Mouse (Mus musculus) small intestine, adult 2 months (tissue): ENCODE measurements at regions not wholly inside any gene's neighbourhood (a gene's known extent, or its start where the extent isn't known, plus 50 kb on each side); places are given as distances from the start of the nearest gene placed in this dataset.

ENCODE experiments used
- CTCF ChIP-seq: fragments of 200-500 bp; IDR thresholded peaks from 2 replicates; pipeline ENCODE4 v1.5.1; 2012; ENCODE audit warnings: low read depth, mild to moderate bottlenecking, control low read depth, inconsistent platforms, low read length, moderate library complexity, mixed read lengths; ENCODE audit not compliant: insufficient replicate concordance, insufficient read length; ENCODE audit errors: extremely low read depth
- POLR2A ChIP-seq: fragments of 200-500 bp; IDR thresholded peaks from 2 replicates; pipeline ENCODE4 v1.6.1; 2012; ENCODE audit warnings: low read depth, mild to moderate bottlenecking, control low read depth, inconsistent platforms, low read length, moderate library complexity

GRCm38 (mm10) chr13:46129236-46129855, 144.2 kb upstream of the Stmnd1 start:
- no peak for TF ChIP-seq CTCF
- no peak for TF ChIP-seq POLR2A
